Mouse (Mus musculus) thymus, adult 18-20 months (tissue): ENCODE results near the gene Triobp.
"Not testable (repeated sequence)": the region's sequence is repeated elsewhere in the genome, so short reads cannot be mapped to it uniquely, and the experiment has no call there.

Experiments
- DNase-seq, 2 experiments: peaks; one replicate each; pipeline ENCODE4 v3.0.0; 2022; ENCODE audit warnings: mixed read lengths in 2 of 2

Gene Triobp

GRCm38 (mm10) chr15:79031908-79032307 lies 84.4 kb downstream of the Triobp start:
- not testable (repeated sequence) for DNase-seq

- peak in 1 of 2 experiments; percentile 16 for DNase-seq
Observed at GRCm38 (mm10) chr15:79037913-79038328, 90.4 kb downstream of the Triobp start.

GRCm38 (mm10) chr15:79038331-79038730 lies 90.8 kb downstream of the Triobp start:
- DNase-seq: no peak

GRCm38 (mm10) chr15:79038853-79039252 lies 91.3 kb downstream of the Triobp start:
- peak; percentile 74 to 77 for DNase-seq

- no peak for DNase-seq
Observed at GRCm38 (mm10) chr15:79040501-79041416, 93.2 kb downstream of the Triobp start.

GRCm38 (mm10) chr15:79041585-79041984 lies 94.1 kb downstream of the Triobp start, which contains the start of gene Galr3:
TSS of gene Galr3 (plus strand) at chr15:79041885.
- DNase-seq: no peak

GRCm38 (mm10) chr15:79042721-79043491 lies 95.4 kb downstream of the Triobp start:
- no peak for DNase-seq

GRCm38 (mm10) chr15:79044837-79045236 lies 97.3 kb downstream of the Triobp start:
- no peak for DNase-seq

GRCm38 (mm10) chr15:79048186-79048585 lies 100.7 kb downstream of the Triobp start:
- no peak for DNase-seq

- DNase-seq: no peak
Observed at GRCm38 (mm10) chr15:79050160-79050845, 102.8 kb downstream of the Triobp start.

GRCm38 (mm10) chr15:79050964-79051363 lies 103.4 kb downstream of the Triobp start:
- no peak for DNase-seq

- DNase-seq: no peak
Observed at GRCm38 (mm10) chr15:79051461-79052360, 104.2 kb downstream of the Triobp start.

- no peak for DNase-seq
Observed at GRCm38 (mm10) chr15:79052366-79052765, 104.8 kb downstream of the Triobp start.
